18 mouse cellular contexts compared by ENCODE assay signal in genomic region chr5:97537492-97538257, GRCm38 (mm10).
A peak's percentile ranks its signal among the peaks of the same experiment; 100 is the strongest.
DNase-seq lines count a peak whose midpoint lies in the region; ATAC-seq lines count a peak whose summit lies in the region.
"Had no signal": no experiment of that assay in that cellular context is flagged by ENCODE, and none has a peak within 500 bp of the region (broad histone marks: within the 10 kb centered on the region; RNA-seq: fewer than 3 reads in every experiment).

No protein-coding gene starts in this region.

- H3K36me3 ChIP-seq in midbrain, embryonic 13.5 days: no peaks in the 10 kb centered on the region
- H3K36me3 ChIP-seq in midbrain, embryonic 11.5 days (ENCODE audit: control insufficient read depth, insufficient read depth, low read length): no peaks in the 10 kb centered on the region
- H3K36me3 ChIP-seq in forebrain, embryonic 15.5 days: no peaks in the 10 kb centered on the region
- no peaks in the 10 kb centered on the region for H3K36me3 ChIP-seq in midbrain, embryonic 14.5 days (ENCODE audit: control insufficient read depth, insufficient read depth, low read length)
- H3K36me3 ChIP-seq: intestine, embryonic 15.5 days; limb, embryonic 10.5 days had no signal

- ATAC-seq in midbrain, embryonic 13.5 days: peak; percentile 68
- no peak for ATAC-seq in midbrain, embryonic 11.5 days (ENCODE audit: low FRiP score)
- peak; percentile 94 for ATAC-seq in forebrain, embryonic 15.5 days (replicated peaks)
- ATAC-seq in midbrain, embryonic 14.5 days (ENCODE audit: low FRiP score, low TSS enrichment): peak; percentile 34; the same call in 1 of the 2 replicates
- ATAC-seq: intestine, embryonic 15.5 days; liver, postnatal 0 days had no signal

- H3K27me3 ChIP-seq in midbrain, embryonic 13.5 days: no peaks in the 10 kb centered on the region
- H3K27me3 ChIP-seq in midbrain, embryonic 11.5 days (ENCODE audit: control insufficient read depth, insufficient read depth, low read length): no peaks in the 10 kb centered on the region
- H3K27me3 ChIP-seq in forebrain, embryonic 15.5 days: no peaks in the 10 kb centered on the region
- no peaks in the 10 kb centered on the region for H3K27me3 ChIP-seq in midbrain, embryonic 14.5 days (ENCODE audit: control insufficient read depth, insufficient read depth, low read length)
- H3K27me3 ChIP-seq: intestine, embryonic 15.5 days had no signal

- no peak overlapping the region for H3K27ac ChIP-seq in midbrain, embryonic 13.5 days
- H3K27ac ChIP-seq in midbrain, embryonic 11.5 days (ENCODE audit: low read depth, low read length): no peak overlapping the region
- no peak overlapping the region for H3K27ac ChIP-seq in forebrain, embryonic 15.5 days (replicated peaks)
- H3K27ac ChIP-seq in midbrain, embryonic 14.5 days (replicated peaks; ENCODE audit: low read depth, low read length): no peak overlapping the region
- H3K27ac ChIP-seq: heart, adult 2 months; intestine, embryonic 15.5 days; left cerebral cortex, adult 2 months; limb, embryonic 10.5 days had no signal

- peaks cover 4% of the 10 kb centered on the region; the same call in 1 of the 2 replicates for H3K4me1 ChIP-seq in midbrain, embryonic 13.5 days (replicated peaks)
- no peaks in the 10 kb centered on the region for H3K4me1 ChIP-seq in midbrain, embryonic 11.5 days (ENCODE audit: control insufficient read depth, insufficient read depth, low read length)
- peaks cover 3% of the 10 kb centered on the region for H3K4me1 ChIP-seq in forebrain, embryonic 15.5 days
- no peaks in the 10 kb centered on the region for H3K4me1 ChIP-seq in midbrain, embryonic 14.5 days (ENCODE audit: control insufficient read depth, insufficient read depth, low read length)
- H3K4me1 ChIP-seq: intestine, embryonic 15.5 days; limb, embryonic 10.5 days had no signal

- WGBS in midbrain, embryonic 13.5 days: 20% methylated on average over 3 of the region's 3 CpGs
- WGBS in midbrain, embryonic 11.5 days: 33% methylated on average over 3 of the region's 3 CpGs
- WGBS in forebrain, embryonic 15.5 days: 4% methylated on average over 3 of the region's 3 CpGs
- WGBS in midbrain, embryonic 14.5 days: 21% methylated on average over 3 of the region's 3 CpGs

- H3K4me3 ChIP-seq in midbrain, embryonic 13.5 days (replicated peaks): no peak overlapping the region
- no peak overlapping the region for H3K4me3 ChIP-seq in midbrain, embryonic 11.5 days (ENCODE audit: low read depth, low read length)
- H3K4me3 ChIP-seq in forebrain, embryonic 15.5 days: no peak overlapping the region
- H3K4me3 ChIP-seq in midbrain, embryonic 14.5 days (replicated peaks; ENCODE audit: low read depth, low read length): no peak overlapping the region
- H3K4me3 ChIP-seq: heart, adult 2 months; intestine, embryonic 15.5 days; left cerebral cortex, adult 2 months; limb, embryonic 10.5 days had no signal

- no peak overlapping the region for H3K4me2 ChIP-seq in midbrain, embryonic 13.5 days (replicated peaks)
- no peak overlapping the region for H3K4me2 ChIP-seq in midbrain, embryonic 11.5 days
- H3K4me2 ChIP-seq in forebrain, embryonic 15.5 days (replicated peaks): no peak overlapping the region
- no peak overlapping the region for H3K4me2 ChIP-seq in midbrain, embryonic 14.5 days (ENCODE audit: low read length)
- H3K4me2 ChIP-seq: intestine, embryonic 15.5 days had no signal

- DNase-seq in midbrain, embryonic 11.5 days (ENCODE audit: low spot score, missing footprints): no peak
- DNase-seq in midbrain, embryonic 14.5 days: peak; percentile 8
- no peak for DNase-seq in yolk sac, embryonic 10.5 days (ENCODE audit: low spot score)
- DNase-seq in urinary bladder, adult 18-20 months (ENCODE audit: low spot score in 2 of 2): no peak
- DNase-seq in adrenal gland, postnatal 36 days: no peak
- DNase-seq: cerebellum, adult 9-11 months; gastrocnemius, postnatal 14 days; heart, adult 2 months; heart, postnatal 36 days; kidney, adult 9 months; kidney, postnatal 25 days; liver, postnatal 0 days; thymus, postnatal 25 days had no signal

- H3K9ac ChIP-seq in midbrain, embryonic 13.5 days (replicated peaks): no peak overlapping the region
- no peak overlapping the region for H3K9ac ChIP-seq in midbrain, embryonic 11.5 days (ENCODE audit: low read length)
- no peak overlapping the region for H3K9ac ChIP-seq in forebrain, embryonic 15.5 days (replicated peaks)
- H3K9ac ChIP-seq in midbrain, embryonic 14.5 days (replicated peaks; ENCODE audit: low read length): no peak overlapping the region
- H3K9ac ChIP-seq: intestine, embryonic 15.5 days; liver, postnatal 0 days had no signal

- H3K9me3 ChIP-seq in midbrain, embryonic 13.5 days: no peaks in the 10 kb centered on the region
- H3K9me3 ChIP-seq in midbrain, embryonic 11.5 days (ENCODE audit: control insufficient read depth, low read length): no peaks in the 10 kb centered on the region
- H3K9me3 ChIP-seq in forebrain, embryonic 15.5 days: no peaks in the 10 kb centered on the region
- no peaks in the 10 kb centered on the region for H3K9me3 ChIP-seq in midbrain, embryonic 14.5 days (ENCODE audit: control insufficient read depth, low read length)
- H3K9me3 ChIP-seq: intestine, embryonic 15.5 days; limb, embryonic 10.5 days had no signal
